Mouse (Mus musculus) heart, embryonic 11.5 days (tissue): ENCODE data around the gene Tesc. TPM values are rescaled to one million over a fixed set of nuclear protein-coding genes. Genes with fewer than 3 reads are reported as not detected.

Experiments
- ATAC-seq: fragments of 200-750 bp; cut with Nextera tagmentation; replicated peaks from 2 replicates; pipeline ENCODE4 v1.8.0; 2017; ENCODE audit warnings: moderate library complexity; ENCODE audit not compliant: insufficient number of reproducible peaks, low FRiP score, low TSS enrichment
- H3K27ac ChIP-seq: fragments of 300-500 bp; sonication (generic); 2 replicates; pipeline ENCODE4 v1.5.1; 2014; ENCODE audit warnings: mild to moderate bottlenecking, low read depth, low read length
- H3K27me3 ChIP-seq: fragments of 300-500 bp; sonication (generic); 2 replicates; pipeline ENCODE4 v1.6.1; 2014; ENCODE audit warnings: mild to moderate bottlenecking, low read length, mixed read lengths; ENCODE audit not compliant: control insufficient read depth, insufficient read depth
- H3K36me3 ChIP-seq: fragments of 300-500 bp; sonication (generic); 2 replicates; pipeline ENCODE4 v1.6.1; 2014; ENCODE audit warnings: mild to moderate bottlenecking, low read length, moderate library complexity, mixed read lengths; ENCODE audit not compliant: control insufficient read depth, insufficient read depth
- H3K4me1 ChIP-seq: fragments of 300-500 bp; sonication (generic); 2 replicates; pipeline ENCODE4 v1.6.1; 2014; ENCODE audit warnings: low read length; ENCODE audit not compliant: control insufficient read depth, insufficient read depth
- H3K4me2 ChIP-seq: fragments of 300-500 bp; sonication (generic); 2 replicates; pipeline ENCODE4 v1.6.1; 2014; ENCODE audit warnings: mild to moderate bottlenecking, moderate library complexity
- H3K4me3 ChIP-seq: fragments of 300-500 bp; sonication (generic); 2 replicates; pipeline ENCODE4 v1.5.1; 2014; ENCODE audit warnings: low read depth, low read length
- H3K9ac ChIP-seq: fragments of 300-500 bp; sonication (generic); 2 replicates; pipeline ENCODE4 v1.6.1; 2014; ENCODE audit warnings: mild to moderate bottlenecking, low read depth, low read length, moderate library complexity
- H3K9me3 ChIP-seq: fragments of 300-500 bp; sonication (generic); replicated peaks from 2 replicates; pipeline ENCODE4 v1.6.1; 2016; ENCODE audit warnings: low read length; ENCODE audit not compliant: control insufficient read depth
- WGBS: fragments of 180-500 bp; shearing (Covaris S2); extraction: QIAGEN DNeasy Blood & Tissue Kit; methylation state at CpG from one replicate; pipeline ENCODE4 v1.1.7; 2014; ENCODE audit not compliant: insufficient replicate concordance; 5-methylcytosine and 5-hydroxymethylcytosine counted together
- polyA plus RNA-seq: library from polyadenylated mRNA; unstranded; fragments of >200 nt; fragmentation: Nextera tagmentation; extraction: Ambion mirVana; gene quantifications from 2 replicates; pipeline ENCODE4 v1.2.1, GENCODE M21; 2014

Tesc gene
- polyA plus RNA-seq, 1 experiment from 2014 or later = 17.9 TPM

DNA sequence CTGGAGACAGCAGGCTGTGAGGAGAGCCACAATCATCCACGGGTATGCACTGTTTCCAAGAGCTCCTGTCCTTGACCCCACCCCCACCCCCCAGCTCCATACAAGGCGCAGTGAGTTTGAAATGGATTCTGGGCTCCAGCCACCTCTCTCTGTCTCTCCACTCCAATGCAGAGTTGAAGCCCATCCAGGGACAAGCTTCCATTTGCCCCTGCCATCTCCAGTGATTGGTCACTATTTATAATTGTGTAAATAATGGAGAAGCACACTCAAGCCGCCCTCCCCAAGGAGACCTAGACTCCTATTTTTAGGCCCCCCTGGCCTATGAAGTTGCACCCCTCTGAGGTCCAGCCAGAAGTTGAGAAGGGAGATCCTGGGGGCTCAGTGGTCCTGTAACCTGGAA, 4.5 kb upstream of the Tesc start:
- H3K9ac ChIP-seq = no peak overlapping the region
- H3K27ac ChIP-seq = no peak overlapping the region
- H3K4me3 ChIP-seq = no peak overlapping the region
- no peak overlapping the region for H3K4me2 ChIP-seq
- no peak for ATAC-seq
- H3K9me3 ChIP-seq = no peaks in the 10 kb centered on the region
- 58% methylated on average over 3 of the region's 3 CpGs for WGBS
- peaks cover 23% of the 10 kb centered on the region for H3K4me1 ChIP-seq
- no peaks in the 10 kb centered on the region for H3K36me3 ChIP-seq
- peaks cover 32% of the 10 kb centered on the region for H3K27me3 ChIP-seq

DNA sequence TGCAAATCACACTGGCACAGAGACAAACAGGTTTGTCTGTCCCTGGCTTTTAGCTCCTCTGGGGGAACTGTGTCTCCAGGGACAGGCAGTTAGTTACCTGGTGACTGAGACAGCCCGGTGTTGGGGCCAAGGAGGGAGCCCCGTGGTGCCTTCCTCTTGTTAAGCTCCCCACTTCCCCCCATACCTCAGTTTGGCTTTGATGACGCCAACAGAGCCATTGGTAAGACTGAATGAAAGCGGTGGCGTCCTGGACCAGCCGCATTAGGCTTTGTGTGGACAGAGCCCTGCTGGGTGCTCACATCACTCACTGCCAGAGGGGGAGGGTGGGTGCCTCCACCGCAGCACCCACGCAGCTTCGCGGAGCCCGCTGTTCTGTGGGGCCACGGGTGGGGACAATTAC, 1.7 kb upstream of the Tesc start:
- no peak overlapping the region for H3K27ac ChIP-seq
- peak overlapping the region; percentile 98 for H3K4me2 ChIP-seq
- H3K4me1 ChIP-seq = peaks cover 43% of the 10 kb centered on the region
- H3K36me3 ChIP-seq = no peaks in the 10 kb centered on the region
- WGBS = 7% methylated on average over 12 of the region's 12 CpGs
- H3K27me3 ChIP-seq = peaks cover 52% of the 10 kb centered on the region
- no peak overlapping the region for H3K4me3 ChIP-seq
- no peaks in the 10 kb centered on the region for H3K9me3 ChIP-seq
- no peak overlapping the region for H3K9ac ChIP-seq
- no peak for ATAC-seq

DNA sequence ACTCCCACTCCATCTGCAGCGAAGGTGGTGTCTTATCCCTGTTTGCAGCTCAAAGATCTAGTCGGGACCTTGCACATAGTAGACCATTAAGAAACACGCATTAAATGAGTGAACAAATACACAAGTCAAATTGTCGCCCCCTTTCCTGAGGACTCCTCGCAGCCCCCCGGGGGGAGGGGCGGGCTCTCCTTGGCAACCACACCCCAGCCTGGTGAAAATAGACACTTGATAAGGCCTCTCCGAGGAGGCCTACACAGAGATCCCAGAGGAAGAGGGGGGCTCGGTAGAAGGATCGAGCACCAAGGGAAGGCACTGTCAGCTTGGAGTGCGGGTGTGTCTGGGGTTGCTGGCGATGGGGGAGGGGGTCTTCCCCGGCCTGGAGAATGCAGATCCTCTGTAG, 1.2 kb upstream of the Tesc start:
- ATAC-seq = no peak
- no peak overlapping the region for H3K27ac ChIP-seq
- no peak overlapping the region; the same call in 1 of the 2 replicates for H3K9ac ChIP-seq
- H3K4me1 ChIP-seq = peaks cover 47% of the 10 kb centered on the region
- peaks cover 52% of the 10 kb centered on the region for H3K27me3 ChIP-seq
- peak overlapping the region; percentile 75 for H3K4me3 ChIP-seq
- WGBS = 1% methylated on average over 13 of the region's 13 CpGs
- H3K36me3 ChIP-seq = no peaks in the 10 kb centered on the region
- no peaks in the 10 kb centered on the region for H3K9me3 ChIP-seq
- peak overlapping the region; percentile 98 for H3K4me2 ChIP-seq

- Histone ChIP-seq H3K27ac (no peak overlapping the region), H3K27me3 (peaks cover 52% of the 10 kb centered on the region), H3K36me3 (no peaks in the 10 kb centered on the region), H3K9ac (peak overlapping the region; percentile 22), H3K4me1 (peaks cover 50% of the 10 kb centered on the region), H3K4me2 (peak overlapping the region; percentile 98), H3K4me3 (peak overlapping the region; percentile 75), H3K9me3 (no peaks in the 10 kb centered on the region)
- 2% methylated on average over 39 of the region's 39 CpGs for WGBS
- 0 out of 2 replicates have a peak, but pooled peaks have one; percentile 6 for ATAC-seq
Observed at GRCm38 (mm10) chr5:118027101-118027697, 344 bp upstream of the Tesc start.

GRCm38 (mm10) chr5:118028191-118029034, 870 bp downstream of the Tesc start:
- Histone ChIP-seq H3K4me2 (peak overlapping the region; percentile 98), H3K36me3 (no peaks in the 10 kb centered on the region), H3K27me3 (peaks cover 52% of the 10 kb centered on the region), H3K4me1 (peaks cover 54% of the 10 kb centered on the region), H3K9ac (peak overlapping the region; percentile 63; the same call in 1 of the 2 replicates), H3K9me3 (no peaks in the 10 kb centered on the region), H3K27ac (no peak overlapping the region), H3K4me3 (peak overlapping the region; percentile 75)
- 1% methylated on average over 69 of the region's 79 CpGs for WGBS
- ATAC-seq = no peak

DNA sequence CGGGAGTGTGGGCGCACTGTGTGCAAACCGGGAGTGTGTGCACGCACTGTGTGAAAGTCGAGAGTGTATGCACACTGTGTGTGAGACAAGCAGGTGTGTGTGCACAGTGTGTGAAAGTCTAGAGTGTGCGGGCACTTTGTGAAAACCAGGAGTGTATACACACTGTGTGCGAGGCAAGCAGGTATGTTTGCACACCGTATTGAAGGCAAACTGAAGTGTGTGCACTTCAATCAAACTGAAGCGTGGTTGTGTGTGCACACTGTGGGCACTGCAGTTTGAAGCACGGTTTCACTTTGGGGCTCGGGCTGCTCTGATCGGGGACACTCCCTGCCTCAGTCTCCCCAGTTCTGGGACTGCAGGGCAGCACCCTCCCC, 1.5 kb downstream of the Tesc start:
- H3K36me3 ChIP-seq = no peaks in the 10 kb centered on the region
- H3K4me2 ChIP-seq = peak overlapping the region; percentile 98
- H3K27ac ChIP-seq = no peak overlapping the region
- peak overlapping the region; percentile 28; the same call in 1 of the 2 replicates for H3K9ac ChIP-seq
- WGBS = 6% methylated on average over 12 of the region's 12 CpGs
- H3K27me3 ChIP-seq = peaks cover 52% of the 10 kb centered on the region
- ATAC-seq = no peak
- H3K4me3 ChIP-seq = peak overlapping the region; percentile 75
- H3K4me1 ChIP-seq = peaks cover 58% of the 10 kb centered on the region
- no peaks in the 10 kb centered on the region for H3K9me3 ChIP-seq

GRCm38 (mm10) chr5:118029420-118029819, 1.9 kb downstream of the Tesc start:
- Histone ChIP-seq H3K9ac (peak overlapping the region; percentile 28; the same call in 1 of the 2 replicates), H3K36me3 (no peaks in the 10 kb centered on the region), H3K27ac (no peak overlapping the region), H3K4me1 (peaks cover 58% of the 10 kb centered on the region), H3K4me3 (peak overlapping the region; percentile 75), H3K27me3 (peaks cover 52% of the 10 kb centered on the region), H3K9me3 (no peaks in the 10 kb centered on the region), H3K4me2 (peak overlapping the region; percentile 98)
- WGBS = 2% methylated on average over 10 of the region's 10 CpGs
- no peak for ATAC-seq

DNA sequence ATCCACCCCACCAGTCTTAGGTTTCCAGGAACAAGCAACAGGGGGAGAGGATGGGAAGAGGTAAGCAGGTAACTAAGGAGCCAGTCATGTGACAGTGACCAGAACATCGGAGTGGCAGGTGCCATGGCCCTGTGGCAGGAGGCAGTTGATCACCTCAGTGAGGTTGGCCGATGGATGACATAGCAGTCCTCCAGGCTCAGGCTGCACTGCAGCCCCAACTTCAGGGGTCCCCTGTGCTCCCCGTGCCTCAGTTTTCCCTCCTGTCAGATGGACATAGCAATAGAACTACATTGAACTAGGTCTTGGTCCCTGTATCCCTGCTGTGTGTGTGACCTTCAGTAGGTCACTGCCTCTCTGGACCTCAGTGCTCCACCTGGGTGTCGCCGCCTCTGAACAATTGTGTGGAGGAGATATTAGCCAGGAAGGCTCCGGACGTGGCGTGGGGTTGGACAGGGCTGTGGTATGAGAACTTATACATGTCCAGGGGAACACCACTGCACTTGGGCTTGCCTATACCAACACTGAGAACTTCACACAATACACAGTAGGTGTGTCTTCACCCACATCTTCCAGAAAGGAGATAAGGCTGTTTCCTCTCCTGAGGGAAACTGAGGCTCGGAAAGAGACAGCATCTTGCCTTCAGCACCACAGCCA, 2.6 kb downstream of the Tesc start:
- no peaks in the 10 kb centered on the region for H3K9me3 ChIP-seq
- no peak for ATAC-seq
- H3K36me3 ChIP-seq = no peaks in the 10 kb centered on the region
- H3K4me2 ChIP-seq = no peak overlapping the region
- peaks cover 58% of the 10 kb centered on the region for H3K4me1 ChIP-seq
- 84% methylated on average over 9 of the region's 9 CpGs for WGBS
- peaks cover 52% of the 10 kb centered on the region for H3K27me3 ChIP-seq
- H3K9ac ChIP-seq = no peak overlapping the region
- H3K27ac ChIP-seq = no peak overlapping the region
- no peak overlapping the region for H3K4me3 ChIP-seq
